Mouse (Mus musculus): ENCODE data around the gene Itpkc. TPM values are rescaled to one million over a fixed set of nuclear protein-coding genes. Genes with fewer than 3 reads are reported as not detected.

Gene Itpkc
- polyA plus RNA-seq, 1 experiment from 2014 or later: 8.7 TPM

- no peak overlapping the region for H3K27ac ChIP-seq
- H3K27me3 ChIP-seq (replicated peaks): no peaks in the 10 kb centered on the region
- 95% methylated on average over 9 of the region's 9 CpGs for WGBS
- no peak overlapping the region for H3K9ac ChIP-seq
- no peak for ATAC-seq (replicated peaks)
- H3K4me3 ChIP-seq: no peak overlapping the region
- H3K9me3 ChIP-seq: no peaks in the 10 kb centered on the region
- no peak overlapping the region for H3K4me2 ChIP-seq
- peaks cover 9% of the 10 kb centered on the region for H3K36me3 ChIP-seq (replicated peaks)
- peaks cover 37% of the 10 kb centered on the region for H3K4me1 ChIP-seq
These were observed 70.3 kb downstream of the Itpkc start for GRCm38 (mm10) chr7:27158171-27158570.

MicroRNAs encoded within 50 kb of the gene (microRNA counts, 519-probe panel; counts per million panel counts)
- microRNA mmu-miR-1191: not detected

Small RNAs within 50 kb of the gene (microRNA-seq; reads per million reads assigned to microRNA genes)
- gene Mir1191 (3.3 reads per million, percentile 16 among the genes with 10 or more reads in this experiment), gene Mir3101 (2.2 reads per million, percentile 7 among the genes with 10 or more reads in this experiment)

Other genes starting within 250 kb of the Itpkc start
- not detected in 2 replicates for gene Cyp2a12, start 199.6 kb downstream of the Itpkc start, polyA plus RNA-seq (2015; fragmentation: Nextera tagmentation; extraction: Ambion mirVana)
- 0.09 and 0.15 TPM in 2 replicates for gene Cyp2f2, start 108.8 kb downstream of the Itpkc start, polyA plus RNA-seq (2015; fragmentation: Nextera tagmentation; extraction: Ambion mirVana)
- 0.11 TPM in 1 of 2 replicates, not detected in the other for gene Cyp2t4, start 74.9 kb downstream of the Itpkc start, polyA plus RNA-seq (2015; fragmentation: Nextera tagmentation; extraction: Ambion mirVana)
- 113 and 126 TPM in 2 replicates for gene Egln2, start 61.9 kb downstream of the Itpkc start, polyA plus RNA-seq (2015; fragmentation: Nextera tagmentation; extraction: Ambion mirVana)
- 101 and 107 TPM in 2 replicates for gene Rab4b, start 49.8 kb downstream of the Itpkc start, polyA plus RNA-seq (2015; fragmentation: Nextera tagmentation; extraction: Ambion mirVana)
- 0.40 and 0.62 TPM in 2 replicates for gene Gm21983, start 47.6 kb downstream of the Itpkc start, polyA plus RNA-seq (2015; fragmentation: Nextera tagmentation; extraction: Ambion mirVana)
- 14.0 and 16.2 TPM in 2 replicates for gene Mia, start 47.5 kb downstream of the Itpkc start, polyA plus RNA-seq (2015; fragmentation: Nextera tagmentation; extraction: Ambion mirVana)
- gene BC024978, start 32.9 kb downstream of the Itpkc start, polyA plus RNA-seq (2015; fragmentation: Nextera tagmentation; extraction: Ambion mirVana): 3.7 and 3.9 TPM in 2 replicates
- gene Snrpa, start 32.4 kb downstream of the Itpkc start, polyA plus RNA-seq (2015; fragmentation: Nextera tagmentation; extraction: Ambion mirVana): 204 and 215 TPM in 2 replicates
- 26.9 and 27.9 TPM in 2 replicates for gene Coq8b, start 4.4 kb upstream of the Itpkc start, polyA plus RNA-seq (2015; fragmentation: Nextera tagmentation; extraction: Ambion mirVana)
- gene Numbl, start 29.8 kb upstream of the Itpkc start, polyA plus RNA-seq (2015; fragmentation: Nextera tagmentation; extraction: Ambion mirVana): 58.7 and 66.3 TPM in 2 replicates
- 13.4 and 15.7 TPM in 2 replicates for gene Ltbp4, start 109.0 kb upstream of the Itpkc start, polyA plus RNA-seq (2015; fragmentation: Nextera tagmentation; extraction: Ambion mirVana)
- 63.9 and 64.7 TPM in 2 replicates for gene Shkbp1, start 127.4 kb upstream of the Itpkc start, polyA plus RNA-seq (2015; fragmentation: Nextera tagmentation; extraction: Ambion mirVana)
- gene Gm20479, start 128.8 kb upstream of the Itpkc start, polyA plus RNA-seq (2015; fragmentation: Nextera tagmentation; extraction: Ambion mirVana): not detected in 2 replicates
- gene Sptbn4, start 219.0 kb upstream of the Itpkc start, polyA plus RNA-seq (2015; fragmentation: Nextera tagmentation; extraction: Ambion mirVana): 4.0 and 4.4 TPM in 2 replicates
- 17.9 and 19.5 TPM in 2 replicates for gene Blvrb, start 219.3 kb upstream of the Itpkc start, polyA plus RNA-seq (2015; fragmentation: Nextera tagmentation; extraction: Ambion mirVana)
- gene Sertad3, start 245.1 kb upstream of the Itpkc start, polyA plus RNA-seq (2015; fragmentation: Nextera tagmentation; extraction: Ambion mirVana): 7.9 and 9.9 TPM in 2 replicates